Mouse (Mus musculus) spleen, embryonic (tissue): ENCODE results near the gene Srrm1.

Experiments
- CTCF ChIA-PET: fragments of 350-600 bp; sonication (Branson Sonifier 250); formaldehyde crosslinking; loops from one replicate; lab custom pipeline; 2022; lab: Charles Lee

Gene Srrm1

GRCm38 (mm10) chr4:135276681-135277379 lies 76.3 kb downstream of the Srrm1 start:
- CTCF ChIA-PET, result interaction anchor here (0.6 kb wide), 1 partner anchor 257 kb away, joined by 3 read pairs; no protein-coding TSS in a partner anchor

GRCm38 (mm10) chr4:135274761-135275160 lies 78.4 kb downstream of the Srrm1 start:
- CTCF ChIA-PET, result interaction anchor here (1.1 kb wide), 1 partner anchor 39 kb away, joined by 3 read pairs; no protein-coding TSS in a partner anchor

- CTCF ChIA-PET, result no interaction called here
These were observed 79.8 kb downstream of the Srrm1 start for GRCm38 (mm10) chr4:135273307-135273682.

- CTCF ChIA-PET, result no interaction called here
These were observed 80.3 kb downstream of the Srrm1 start, which contains the start of gene Clic4 for GRCm38 (mm10) chr4:135272640-135273306. Gene Clic4, minus strand, starts transcription at chr4:135272814.

- CTCF ChIA-PET, result no interaction called here
These were observed 81.1 kb downstream of the Srrm1 start for GRCm38 (mm10) chr4:135271881-135272616.

- CTCF ChIA-PET, result no interaction called here
These were observed 81.7 kb downstream of the Srrm1 start for GRCm38 (mm10) chr4:135271419-135271828.
